Mouse (Mus musculus): ENCODE measurements at regions not wholly inside any gene's neighbourhood (a gene's known extent, or its start where the extent isn't known, plus 50 kb on each side); places are given as distances from the start of the nearest gene placed in this dataset.
"Not testable (repeated sequence)": the region's sequence is repeated elsewhere in the genome, so short reads cannot be mapped to it uniquely, and the experiment has no call there.

GRCm38 (mm10) chr2:51758093-51758492, 130.8 kb downstream of the Tas2r134 start:
- no peaks in the 10 kb centered on the region for H3K27me3 ChIP-seq (ENCODE audit: control insufficient read depth, insufficient read depth, low read length, poor library complexity, severe bottlenecking)
- no peak for DNase-seq (ENCODE audit: low read depth, low spot score)
- H3K36me3 ChIP-seq (ENCODE audit: control insufficient read depth, insufficient read depth, low read length, poor library complexity, severe bottlenecking), result no peaks in the 10 kb centered on the region

- no peak for DNase-seq (ENCODE audit: low read depth, low spot score)
- no peaks in the 10 kb centered on the region for H3K27me3 ChIP-seq (ENCODE audit: control insufficient read depth, insufficient read depth, low read length, poor library complexity, severe bottlenecking)
These were observed 135.6 kb downstream of the Tas2r134 start for GRCm38 (mm10) chr2:51762866-51763265.

GRCm38 (mm10) chr2:51767507-51768135, 140.3 kb downstream of the Tas2r134 start:
- Histone ChIP-seq H3K36me3 (ENCODE audit: control insufficient read depth, insufficient read depth, low read length, poor library complexity, severe bottlenecking) (no peaks in the 10 kb centered on the region), H3K27me3 (ENCODE audit: control insufficient read depth, insufficient read depth, low read length, poor library complexity, severe bottlenecking) (no peaks in the 10 kb centered on the region)
- DNase-seq (ENCODE audit: low read depth, low spot score), result no peak

More at GRCm38 (mm10) chr2:51762866-51763265, 135.6 kb downstream of the Tas2r134 start:
- no peaks in the 10 kb centered on the region for H3K36me3 ChIP-seq (ENCODE audit: control insufficient read depth, insufficient read depth, low read length, poor library complexity, severe bottlenecking)

DNA sequence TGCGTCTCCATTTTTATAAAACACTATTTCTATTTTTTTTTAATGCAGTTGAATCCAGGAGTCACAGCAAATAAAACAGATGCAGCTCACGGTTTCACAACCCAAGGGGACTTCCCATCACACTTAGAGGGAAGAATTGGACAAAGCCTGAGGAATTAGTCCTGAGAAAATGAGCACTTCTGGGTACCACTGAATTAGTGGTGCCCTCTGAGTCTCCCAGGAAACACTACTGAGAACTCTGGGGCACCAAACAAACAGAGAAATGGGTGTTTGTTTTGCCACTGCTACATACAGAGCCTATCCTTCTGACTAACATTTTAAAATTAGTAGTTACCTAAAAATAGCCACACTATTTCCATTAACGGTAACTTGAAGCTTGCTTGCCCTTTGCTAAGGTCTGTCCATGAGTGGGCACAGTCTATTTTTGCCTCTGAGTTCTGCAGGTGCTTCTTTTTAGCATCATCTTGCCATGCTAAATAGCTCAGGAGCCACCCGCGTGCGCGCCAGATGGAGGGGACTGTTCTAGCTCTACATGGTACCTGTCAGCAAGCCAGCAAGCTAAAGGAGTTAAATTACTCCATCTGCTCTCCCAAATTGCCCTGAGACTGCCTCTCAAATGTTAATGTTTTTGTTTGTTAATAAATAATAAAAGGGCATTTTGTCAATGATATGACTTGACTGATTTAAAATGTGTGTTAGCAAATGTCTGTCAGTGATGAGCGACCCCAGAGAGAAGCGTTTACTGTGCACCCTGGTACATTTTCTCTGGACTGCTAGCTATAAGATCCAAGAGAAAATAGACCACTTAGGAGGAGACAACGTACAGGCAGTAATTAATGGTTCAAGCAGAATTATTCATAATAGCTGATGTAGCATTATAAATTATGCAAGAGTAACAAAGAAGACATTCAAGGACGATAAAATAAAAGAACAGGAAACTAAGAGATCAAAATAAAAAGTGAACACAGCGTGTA, 141.3 kb downstream of the Tas2r134 start:
- H3K36me3 ChIP-seq (ENCODE audit: control insufficient read depth, insufficient read depth, low read length, poor library complexity, severe bottlenecking), result no peaks in the 10 kb centered on the region
- H3K27me3 ChIP-seq (ENCODE audit: control insufficient read depth, insufficient read depth, low read length, poor library complexity, severe bottlenecking), result no peaks in the 10 kb centered on the region
- DNase-seq (ENCODE audit: low read depth, low spot score), result no peak

DNA sequence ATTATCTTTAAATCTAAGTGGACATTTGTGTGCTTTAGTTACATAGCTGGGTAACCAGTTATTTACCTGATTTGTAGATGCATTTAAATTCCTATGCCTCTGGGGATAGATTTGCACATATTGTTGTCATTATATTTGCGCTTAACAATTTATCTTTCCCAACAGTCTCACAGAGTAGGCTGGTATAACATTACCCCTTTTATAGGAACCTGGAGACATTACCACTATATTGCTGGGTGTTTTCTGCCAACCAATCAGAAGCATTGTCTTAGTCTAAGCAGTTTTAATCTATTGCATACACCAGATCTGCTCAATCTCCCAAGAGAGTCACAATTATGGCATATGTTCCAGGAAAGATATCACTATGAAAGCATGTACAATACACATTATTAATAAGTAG, 149.8 kb downstream of the Rbm43 start:
- Histone ChIP-seq H3K27me3 (ENCODE audit: control insufficient read depth, insufficient read depth, low read length, poor library complexity, severe bottlenecking) (no peaks in the 10 kb centered on the region), H3K36me3 (ENCODE audit: control insufficient read depth, insufficient read depth, low read length, poor library complexity, severe bottlenecking) (no peaks in the 10 kb centered on the region)
- no peak for DNase-seq (ENCODE audit: low read depth, low spot score)

GRCm38 (mm10) chr2:51788896-51789295, 146.1 kb downstream of the Rbm43 start:
- no peak for DNase-seq (ENCODE audit: low read depth, low spot score)
- Histone ChIP-seq H3K27me3 (ENCODE audit: control insufficient read depth, insufficient read depth, low read length, poor library complexity, severe bottlenecking) (no peaks in the 10 kb centered on the region), H3K36me3 (ENCODE audit: control insufficient read depth, insufficient read depth, low read length, poor library complexity, severe bottlenecking) (no peaks in the 10 kb centered on the region)

DNA sequence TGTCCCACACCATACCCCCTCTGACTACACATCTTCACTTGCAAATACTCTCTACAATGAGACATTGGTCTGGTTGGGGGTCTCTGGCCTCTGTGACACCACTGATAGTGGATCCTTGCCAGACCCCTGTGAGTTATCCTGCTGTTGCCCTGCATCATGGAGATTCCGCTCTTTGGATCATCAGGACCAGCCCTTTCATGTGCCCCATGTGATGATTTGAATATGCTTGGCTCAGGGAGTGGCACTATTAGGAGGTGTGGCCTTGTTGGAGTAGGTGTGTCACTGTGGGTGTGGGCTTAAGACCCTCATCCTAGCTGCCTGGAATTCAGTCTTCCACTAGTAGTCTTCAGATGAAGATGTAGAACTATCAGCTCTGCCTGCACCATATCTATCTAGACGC, 141.7 kb downstream of the Rbm43 start:
- not testable (repeated sequence) for H3K36me3 ChIP-seq (ENCODE audit: control insufficient read depth, insufficient read depth, low read length, poor library complexity, severe bottlenecking); DNase-seq (ENCODE audit: low read depth, low spot score); H3K27me3 ChIP-seq (ENCODE audit: control insufficient read depth, insufficient read depth, low read length, poor library complexity, severe bottlenecking)

- H3K36me3 ChIP-seq (ENCODE audit: control insufficient read depth, insufficient read depth, low read length, poor library complexity, severe bottlenecking), result no peaks in the 10 kb centered on the region
- no peak for DNase-seq (ENCODE audit: low read depth, low spot score)
- no peaks in the 10 kb centered on the region for H3K27me3 ChIP-seq (ENCODE audit: control insufficient read depth, insufficient read depth, low read length, poor library complexity, severe bottlenecking)
These were observed 135.1 kb downstream of the Rbm43 start for GRCm38 (mm10) chr2:51799856-51800255.

- H3K36me3 ChIP-seq (ENCODE audit: control insufficient read depth, insufficient read depth, low read length, poor library complexity, severe bottlenecking), result no peaks in the 10 kb centered on the region
- no peak for DNase-seq (ENCODE audit: low read depth, low spot score)
- H3K27me3 ChIP-seq (ENCODE audit: control insufficient read depth, insufficient read depth, low read length, poor library complexity, severe bottlenecking), result no peaks in the 10 kb centered on the region
These were observed 112.0 kb downstream of the Rbm43 start for GRCm38 (mm10) chr2:51822976-51823375.

GRCm38 (mm10) chr2:51830286-51830944, 104.5 kb downstream of the Rbm43 start:
- peak; percentile 51 for DNase-seq (ENCODE audit: low read depth, low spot score)
- H3K36me3 ChIP-seq (ENCODE audit: control insufficient read depth, insufficient read depth, low read length, poor library complexity, severe bottlenecking), result no peaks in the 10 kb centered on the region
- H3K27me3 ChIP-seq (ENCODE audit: control insufficient read depth, insufficient read depth, low read length, poor library complexity, severe bottlenecking), result no peaks in the 10 kb centered on the region

DNA sequence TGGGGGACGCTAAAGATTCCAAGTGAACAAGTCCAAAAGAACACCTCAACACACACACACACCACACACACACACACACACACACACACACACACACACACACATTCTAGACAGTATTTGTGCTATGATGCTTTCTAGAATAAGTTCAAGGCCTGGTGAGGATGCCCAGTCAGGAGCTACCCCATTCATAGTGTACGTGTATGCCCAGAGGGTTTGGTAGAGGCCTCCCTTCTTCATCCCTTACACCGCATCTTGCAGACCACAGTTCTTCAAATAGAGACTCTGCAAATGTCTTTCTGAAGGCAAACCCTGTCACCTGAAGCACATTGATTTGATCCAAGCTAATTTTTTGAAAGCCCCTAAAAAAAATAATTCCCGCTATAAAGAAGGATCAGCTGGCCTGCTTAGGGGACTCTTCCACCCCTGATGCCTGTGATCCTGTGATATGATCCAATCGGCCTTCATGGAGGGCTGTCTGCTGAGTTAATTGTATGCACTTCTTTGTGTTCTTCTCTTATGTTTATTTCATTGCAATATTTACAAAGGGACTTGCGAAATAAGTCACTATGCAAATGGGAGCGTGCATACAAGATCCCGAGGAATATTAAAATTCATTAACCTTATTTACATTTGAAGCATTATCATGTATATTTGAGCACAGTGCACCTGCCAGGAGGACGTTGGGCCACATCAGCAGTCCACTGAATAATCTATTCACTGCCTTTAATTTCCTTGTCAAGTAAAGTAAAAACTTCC, 103.8 kb downstream of the Rbm43 start:
- Histone ChIP-seq H3K36me3 (ENCODE audit: control insufficient read depth, insufficient read depth, low read length, poor library complexity, severe bottlenecking) (no peaks in the 10 kb centered on the region), H3K27me3 (ENCODE audit: control insufficient read depth, insufficient read depth, low read length, poor library complexity, severe bottlenecking) (no peaks in the 10 kb centered on the region)

GRCm38 (mm10) chr2:51837864-51838263, 97.1 kb downstream of the Rbm43 start:
- H3K36me3 ChIP-seq (ENCODE audit: control insufficient read depth, insufficient read depth, low read length, poor library complexity, severe bottlenecking), result no peaks in the 10 kb centered on the region
- no peaks in the 10 kb centered on the region for H3K27me3 ChIP-seq (ENCODE audit: control insufficient read depth, insufficient read depth, low read length, poor library complexity, severe bottlenecking)
- no peak for DNase-seq (ENCODE audit: low read depth, low spot score)

More for the DNA sequence above, 103.8 kb downstream of the Rbm43 start:
- no peak for DNase-seq (ENCODE audit: low read depth, low spot score)

DNA sequence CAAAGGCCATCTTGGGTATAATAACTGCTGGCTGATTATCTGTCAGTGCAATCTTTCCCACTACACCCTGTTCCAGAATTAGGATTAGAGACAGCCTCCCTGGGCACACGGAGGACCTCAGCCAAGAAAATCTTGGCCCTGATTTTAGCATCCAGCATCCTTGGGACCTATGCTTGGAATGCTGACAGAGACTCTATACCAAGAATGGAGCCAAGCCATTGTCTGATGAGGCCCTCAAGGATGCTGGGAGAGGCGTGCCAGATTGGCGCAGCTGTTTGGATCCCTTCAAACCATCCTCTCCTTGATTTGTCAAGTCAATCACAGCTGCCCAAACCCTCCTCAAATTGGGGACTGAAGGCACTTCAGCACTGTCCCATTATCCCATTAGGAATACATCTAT, 94.2 kb downstream of the Rbm43 start:
- Histone ChIP-seq H3K36me3 (ENCODE audit: control insufficient read depth, insufficient read depth, low read length, poor library complexity, severe bottlenecking) (no peaks in the 10 kb centered on the region), H3K27me3 (ENCODE audit: control insufficient read depth, insufficient read depth, low read length, poor library complexity, severe bottlenecking) (no peaks in the 10 kb centered on the region)
- no peak for DNase-seq (ENCODE audit: low read depth, low spot score)

DNA sequence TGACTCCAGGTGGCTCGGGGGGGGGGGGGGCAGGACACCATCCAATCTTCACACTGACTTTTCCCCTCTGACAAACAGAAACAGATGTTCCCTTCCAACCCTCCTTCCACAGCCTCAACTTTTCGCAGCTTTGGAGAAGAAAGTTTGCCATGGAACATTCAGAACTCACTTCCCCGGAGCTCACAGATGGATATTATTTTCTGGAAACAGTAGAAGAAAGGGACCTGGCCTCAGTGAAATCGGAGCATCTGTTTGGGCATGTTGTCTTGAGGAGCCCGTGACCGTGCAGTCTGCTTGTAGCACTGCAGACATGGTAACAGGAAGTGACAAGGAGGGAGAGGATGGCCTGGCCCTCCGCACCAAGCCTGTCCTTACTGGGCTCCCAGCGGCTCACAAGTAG, 90.1 kb downstream of the Rbm43 start:
- H3K36me3 ChIP-seq (ENCODE audit: control insufficient read depth, insufficient read depth, low read length, poor library complexity, severe bottlenecking), result no peaks in the 10 kb centered on the region
- no peak for DNase-seq (ENCODE audit: low read depth, low spot score)
- no peaks in the 10 kb centered on the region for H3K27me3 ChIP-seq (ENCODE audit: control insufficient read depth, insufficient read depth, low read length, poor library complexity, severe bottlenecking)

Measured in splenic B cell, adult 2 months (primary cell).